Mouse (Mus musculus) large intestine, adult 2 months (tissue): ENCODE data around the gene Tlr6. TPM values are rescaled to one million over a fixed set of nuclear protein-coding genes. Genes with fewer than 3 reads are reported as not detected.

Experiments used
- DNase-seq: peaks from one replicate; pipeline ENCODE4 v3.0.0-alpha.2; 2012; ENCODE audit warnings: low read depth, low spot score
- WGBS: fragments of 180-500 bp; shearing (Covaris S2); methylation state at CpG from one replicate; pipeline ENCODE4 v1.1.7; 2018; 5-methylcytosine and 5-hydroxymethylcytosine counted together
- polyA plus RNA-seq: library from polyadenylated mRNA; depleted of rRNA; stranded (reverse); fragments of >200 nt; gene quantifications from 2 replicates; pipeline ENCODE4 v1.2.3, GENCODE M21; 2012; rRNA removed

Gene Tlr6
- polyA plus RNA-seq = 0.64 and 1.0 TPM in 2 replicates

- 62% methylated on average over 13 of the region's 13 CpGs for WGBS
- DNase-seq = no peak
These were observed at the start of gene Tlr6 for GRCm38 (mm10) chr5:64959843-64960230. Tlr6 (minus strand) TSS chr5:64960097.

GRCm38 (mm10) chr5:65006011-65006491 lies 46.2 kb upstream of the Tlr6 start:
- 73% methylated on average over 4 of the region's 4 CpGs for WGBS
- DNase-seq = no peak

- DNase-seq = no peak
- 92% methylated on average over 4 of the region's 4 CpGs for WGBS
These were observed 45.4 kb upstream of the Tlr6 start for GRCm38 (mm10) chr5:65005251-65005650.

- DNase-seq = no peak
- WGBS = 80% methylated on average over 7 of the region's 7 CpGs
These were observed 44.1 kb upstream of the Tlr6 start for GRCm38 (mm10) chr5:65003946-65004535.

GRCm38 (mm10) chr5:65002940-65003824 lies 43.3 kb upstream of the Tlr6 start:
- DNase-seq = no peak
- 72% methylated on average over 10 of the region's 10 CpGs for WGBS

- no peak for DNase-seq
- WGBS = 91% methylated on average over 2 of the region's 2 CpGs
These were observed 35.5 kb upstream of the Tlr6 start for GRCm38 (mm10) chr5:64995408-64995807.

- 44% methylated on average over 8 of the region's 8 CpGs for WGBS
- no peak for DNase-seq
These were observed 32.6 kb upstream of the Tlr6 start for GRCm38 (mm10) chr5:64992540-64992939.

- DNase-seq = no peak
- 96% methylated on average over 1 of the region's 1 CpGs for WGBS
These were observed 30.0 kb upstream of the Tlr6 start for GRCm38 (mm10) chr5:64989940-64990339.

GRCm38 (mm10) chr5:64985971-64986370 lies 26.1 kb upstream of the Tlr6 start:
- 74% methylated on average over 7 of the region's 7 CpGs for WGBS
- no peak for DNase-seq

- 88% methylated on average over 8 of the region's 8 CpGs for WGBS
- DNase-seq = no peak
These were observed 17.2 kb upstream of the Tlr6 start for GRCm38 (mm10) chr5:64977128-64977527.

- no peak for DNase-seq
- WGBS = 34% methylated on average over 5 of the region's 5 CpGs
These were observed 15.2 kb upstream of the Tlr6 start for GRCm38 (mm10) chr5:64975121-64975520.

- no peak for DNase-seq
- 1% methylated on average over 68 of the region's 68 CpGs for WGBS
These were observed 10.2 kb upstream of the Tlr6 start, which contains the start of gene Fam114a1 for GRCm38 (mm10) chr5:64969861-64970771. Fam114a1 (plus strand) TSS chr5:64970071.

- WGBS = 7% methylated on average over 14 of the region's 14 CpGs
- DNase-seq = no peak
These were observed 9.3 kb upstream of the Tlr6 start for GRCm38 (mm10) chr5:64968961-64969860.

GRCm38 (mm10) chr5:64963735-64964134 lies 3.8 kb upstream of the Tlr6 start:
- no peak for DNase-seq
- 73% methylated on average over 3 of the region's 3 CpGs for WGBS

- no peak for DNase-seq
- 46% methylated on average over 5 of the region's 5 CpGs for WGBS
These were observed 3.4 kb upstream of the Tlr6 start for GRCm38 (mm10) chr5:64963271-64963670.

GRCm38 (mm10) chr5:64960857-64961391 lies 1.0 kb upstream of the Tlr6 start:
- WGBS = 86% methylated on average over 13 of the region's 13 CpGs
- DNase-seq = no peak

- 67% methylated on average over 22 of the region's 22 CpGs for WGBS
- no peak for DNase-seq
These were observed 680 bp downstream of the Tlr6 start for GRCm38 (mm10) chr5:64958991-64959842.

- DNase-seq = no peak
- 85% methylated on average over 8 of the region's 8 CpGs for WGBS
These were observed 5.0 kb downstream of the Tlr6 start for GRCm38 (mm10) chr5:64954931-64955330.
